In genomic region chr2:165233491-165234290, GRCm38 (mm10) we compare ENCODE assay signal across 8 mouse cellular contexts. TPM values are rescaled to one million over a fixed set of nuclear protein-coding genes. Genes with fewer than 3 reads are reported as not detected.
DNase-seq lines count a peak whose midpoint lies in the region; ATAC-seq and TF ChIP-seq lines count a peak whose summit lies in the region.

No protein-coding gene starts in this region.

- 2% methylated on average over 82 of the region's 82 CpGs for WGBS in liver, adult 2 months
- WGBS in midbrain, embryonic 16.5 days: under 1% methylated on average over 62 of the region's 82 CpGs
- WGBS in stomach, embryonic 15.5 days: 1% methylated on average over 73 of the region's 82 CpGs

- peaks cover 19% of the 10 kb centered on the region for H3K27me3 ChIP-seq in liver, adult 2 months (ENCODE audit: control insufficient read depth, insufficient read depth, low read length)
- peaks cover under 1% of the 10 kb centered on the region for H3K27me3 ChIP-seq in midbrain, embryonic 16.5 days (ENCODE audit: control insufficient read depth, insufficient read depth, low read depth, low read length)
- H3K27me3 ChIP-seq in stomach, embryonic 15.5 days (replicated peaks): peaks cover 91% of the 10 kb centered on the region

- ATAC-seq in midbrain, embryonic 16.5 days: 0 out of 2 replicates have a peak, but pooled peaks have one; percentile 6
- ATAC-seq in stomach, embryonic 15.5 days (ENCODE audit: insufficient read depth, low FRiP score, low read depth): no peak

- no peak for TF ChIP-seq POLR2A in liver, adult 2 months (IDR thresholded peaks at IDR 0.05; ENCODE audit: extremely low read depth, insufficient read depth, low read length)

- H3K4me1 ChIP-seq in liver, adult 2 months (ENCODE audit: control insufficient read depth, insufficient read depth, low read length): no peaks in the 10 kb centered on the region
- peaks cover 31% of the 10 kb centered on the region for H3K4me1 ChIP-seq in midbrain, embryonic 16.5 days (ENCODE audit: control insufficient read depth, insufficient read depth, low read length)
- H3K4me1 ChIP-seq in stomach, embryonic 15.5 days: peaks cover 14% of the 10 kb centered on the region

- H3K9ac ChIP-seq in liver, adult 2 months (ENCODE audit: low read depth, low read length): no peak overlapping the region
- peak overlapping the region; percentile 83 for H3K9ac ChIP-seq in midbrain, embryonic 16.5 days (ENCODE audit: low read depth, low read length)
- H3K9ac ChIP-seq in stomach, embryonic 15.5 days: peak overlapping the region; percentile 39; the same call in 1 of the 2 replicates

- peak; percentile 55 for TF ChIP-seq CTCF in liver, adult 2 months (IDR thresholded peaks at IDR 0.05; ENCODE audit: low read depth, low read length)

- no peaks in the 10 kb centered on the region for H3K79me2 ChIP-seq in liver, adult 2 months (ENCODE audit: control insufficient read depth, insufficient read depth, low read length)

- no peak overlapping the region for H3K27ac ChIP-seq in liver, adult 2 months (replicated peaks; ENCODE audit: insufficient read depth, low read depth, low read length)
- peak overlapping the region; percentile 75 for H3K27ac ChIP-seq in midbrain, embryonic 16.5 days (ENCODE audit: low read length)
- no peak overlapping the region for H3K27ac ChIP-seq in stomach, embryonic 15.5 days

- H3K4me3 ChIP-seq in liver, adult 2 months (ENCODE audit: insufficient read depth, low read depth, low read length): peak overlapping the region; percentile 16; the same call in 1 of the 2 replicates
- peak overlapping the region; percentile 59 for H3K4me3 ChIP-seq in midbrain, embryonic 16.5 days (ENCODE audit: low read depth, low read length)
- H3K4me3 ChIP-seq in stomach, embryonic 15.5 days (replicated peaks): peak overlapping the region; percentile 53

- peak overlapping the region; percentile 93 for H3K4me2 ChIP-seq in midbrain, embryonic 16.5 days (ENCODE audit: low read length)
- peak overlapping the region; percentile 96 for H3K4me2 ChIP-seq in stomach, embryonic 15.5 days

- DNase-seq in kidney, adult 18-20 months: peak; percentile 64
- DNase-seq in kidney, adult 11 months: no peak
- DNase-seq in cerebellum, postnatal 25 days: peak; percentile 75 to 86
- peak; percentile 20 for DNase-seq in gastrocnemius, postnatal 25 days
- peak; percentile 36 for DNase-seq in induced T-regulatory cell, adult 2 months (ENCODE audit: low read depth)
- no peak for DNase-seq in liver, adult 2 months (ENCODE audit: extremely low read depth, low read depth, low spot score)

- no peaks in the 10 kb centered on the region for H3K9me3 ChIP-seq in midbrain, embryonic 16.5 days (replicated peaks; ENCODE audit: control insufficient read depth, low read length, poor library complexity, severe bottlenecking)
- no peaks in the 10 kb centered on the region for H3K9me3 ChIP-seq in stomach, embryonic 15.5 days

- no peaks in the 10 kb centered on the region for H3K36me3 ChIP-seq in liver, adult 2 months (ENCODE audit: control insufficient read depth, insufficient read depth, low read length)
- H3K36me3 ChIP-seq in midbrain, embryonic 16.5 days (ENCODE audit: control insufficient read depth, insufficient read depth, low read length): no peaks in the 10 kb centered on the region
- H3K36me3 ChIP-seq in stomach, embryonic 15.5 days: no peaks in the 10 kb centered on the region

RNA-seq across cellular contexts. Expression of gene Cdh22, which starts 1.0 kb away (rescaled TPM):
- under 1 TPM; 0.08 to 0.18 TPM for total RNA-seq in gastrocnemius, postnatal 25 days (2021)
- under 0.01 TPM in 1 of 2 replicates, not detected in the other for total RNA-seq in liver, adult 2 months (2014; rRNA removed)
- not detected in 2 replicates for polyA plus RNA-seq in liver, adult 2 months (2012; rRNA removed)
- 13.9 and 15.4 TPM in 2 replicates for polyA plus RNA-seq in midbrain, embryonic 16.5 days (2015; fragmentation: Nextera tagmentation; extraction: Ambion mirVana)
- 0.57 and 0.63 TPM in 2 replicates for polyA plus RNA-seq in stomach, embryonic 15.5 days (2015; fragmentation: Nextera tagmentation; extraction: Ambion mirVana)

RNA-seq across cellular contexts. Expression of gene Slc35c2, which starts 54.0 kb away (rescaled TPM):
- total RNA-seq in gastrocnemius, postnatal 25 days (2021): 10 to 100 TPM; 16.0 to 17.0 TPM
- 13.5 and 17.2 TPM in 2 replicates for total RNA-seq in liver, adult 2 months (2014; rRNA removed)
- 42.4 and 52.1 TPM in 2 replicates for polyA plus RNA-seq in liver, adult 2 months (2012; rRNA removed)
- 68.0 and 71.9 TPM in 2 replicates for polyA plus RNA-seq in midbrain, embryonic 16.5 days (2015; fragmentation: Nextera tagmentation; extraction: Ambion mirVana)
- polyA plus RNA-seq in stomach, embryonic 15.5 days (2015; fragmentation: Nextera tagmentation; extraction: Ambion mirVana): 60.5 and 71.8 TPM in 2 replicates

Comparison
In these comparisons a context has a peak if more than half of its experiments do, and no peak if none do; other contexts are left out.
1. DNase-seq: peak in kidney, adult 18-20 months (single experiment), cerebellum, postnatal 25 days (2 of 2), gastrocnemius, postnatal 25 days (single experiment) and induced T-regulatory cell, adult 2 months (single experiment); none in kidney, adult 11 months (single experiment) and liver, adult 2 months (single experiment).
2. Peak in every context shown above with its lines, with median percentiles within 50 percentile points of each other: H3K4me3 ChIP-seq.